Mouse (Mus musculus) forebrain, embryonic 12.5 days (tissue): ENCODE data around the gene Fra10ac1. TPM values are rescaled to one million over a fixed set of nuclear protein-coding genes. Genes with fewer than 3 reads are reported as not detected.

Experiments used
- ATAC-seq: fragments of 200-750 bp; cut with Nextera tagmentation; 2 replicates; pipeline ENCODE4 v1.8.0; 2017; ENCODE audit warnings: moderate TSS enrichment; ENCODE audit not compliant: low FRiP score
- H3K27ac ChIP-seq: fragments of 300-500 bp; sonication (generic); 2 replicates; pipeline ENCODE4 v1.5.1; 2016; ENCODE audit warnings: mild to moderate bottlenecking
- H3K27me3 ChIP-seq: fragments of 300-500 bp; sonication (generic); 2 replicates; pipeline ENCODE4 v1.6.1; 2016; ENCODE audit warnings: mild to moderate bottlenecking
- H3K36me3 ChIP-seq: fragments of 300-500 bp; sonication (generic); replicated peaks from 2 replicates; pipeline ENCODE4 v1.6.1; 2016; ENCODE audit warnings: mild to moderate bottlenecking
- H3K4me1 ChIP-seq: fragments of 300-500 bp; sonication (generic); 2 replicates; pipeline ENCODE4 v1.6.1; 2016
- H3K4me2 ChIP-seq: fragments of 300-500 bp; sonication (generic); 2 replicates; pipeline ENCODE4 v1.6.1; 2016; ENCODE audit warnings: mild to moderate bottlenecking, moderate library complexity
- H3K4me3 ChIP-seq: fragments of 300-500 bp; sonication (generic); replicated peaks from 2 replicates; pipeline ENCODE4 v1.5.1; 2016; ENCODE audit warnings: mild to moderate bottlenecking
- H3K9ac ChIP-seq: fragments of 300-500 bp; sonication (generic); 2 replicates; pipeline ENCODE4 v1.6.1; 2016; ENCODE audit warnings: mild to moderate bottlenecking
- H3K9me3 ChIP-seq: fragments of 300-500 bp; sonication (generic); 2 replicates; pipeline ENCODE4 v1.6.1; 2016
- WGBS: fragments of 180-500 bp; shearing (Covaris S2); methylation state at CpG from one replicate; pipeline ENCODE4 v1.1.7; 2016; 5-methylcytosine and 5-hydroxymethylcytosine counted together
- polyA plus RNA-seq: library from polyadenylated mRNA; unstranded; fragments of >200 nt; fragmentation: Nextera tagmentation; extraction: Ambion mirVana; gene quantifications from 2 replicates; pipeline ENCODE4 v1.2.1, GENCODE M21; 2016

Fra10ac1 gene
- polyA plus RNA-seq, 1 experiment from 2014 or later = 51.8 TPM

DNA sequence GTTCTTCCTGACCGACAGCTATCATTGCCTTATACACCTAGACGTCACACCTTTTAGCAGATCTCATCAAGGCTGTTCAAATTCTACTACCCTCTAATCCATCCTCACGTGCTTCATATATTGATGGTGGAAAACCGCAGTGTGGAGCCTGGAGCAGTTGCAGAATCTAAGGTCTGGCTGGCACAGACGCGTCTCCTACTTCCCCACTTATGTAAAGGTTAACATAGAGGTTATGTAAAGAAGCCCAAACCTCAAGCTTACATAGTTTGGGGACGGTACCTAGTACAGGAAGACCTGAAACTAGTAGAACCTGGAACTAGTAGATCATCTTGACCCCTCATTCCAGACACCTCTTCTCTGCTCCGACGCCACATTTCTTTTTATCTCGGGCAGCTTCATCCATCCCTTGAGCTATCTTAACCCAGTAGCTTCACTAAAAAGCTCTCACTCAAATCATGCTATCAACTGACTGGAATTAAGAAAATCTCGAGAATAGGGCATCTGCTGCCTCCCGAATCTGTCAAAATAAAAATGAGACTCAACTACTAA, 526 bp downstream of the Fra10ac1 start:
- Histone ChIP-seq H3K36me3 (peaks cover 4% of the 10 kb centered on the region), H3K27me3 (no peaks in the 10 kb centered on the region), H3K27ac (peak overlapping the region; percentile 95), H3K4me1 (peaks cover 8% of the 10 kb centered on the region), H3K9me3 (no peaks in the 10 kb centered on the region), H3K9ac (peak overlapping the region; percentile 71), H3K4me2 (peak overlapping the region; percentile 70), H3K4me3 (peak overlapping the region; percentile 64)
- peak; percentile 52 for ATAC-seq
- 12% methylated on average over 12 of the region's 12 CpGs for WGBS

- Histone ChIP-seq H3K9me3 (no peaks in the 10 kb centered on the region), H3K27me3 (no peaks in the 10 kb centered on the region), H3K4me1 (peaks cover under 1% of the 10 kb centered on the region; the same call in 1 of the 2 replicates), H3K36me3 (peaks cover 17% of the 10 kb centered on the region), H3K9ac (no peak overlapping the region), H3K4me2 (no peak overlapping the region), H3K4me3 (no peak overlapping the region), H3K27ac (no peak overlapping the region)
- WGBS = 96% methylated on average over 3 of the region's 3 CpGs
- no peak for ATAC-seq
These were observed 6.3 kb downstream of the Fra10ac1 start for GRCm38 (mm10) chr19:38217696-38218095.

- Histone ChIP-seq H3K9ac (no peak overlapping the region), H3K4me3 (no peak overlapping the region), H3K27ac (no peak overlapping the region), H3K4me1 (no peaks in the 10 kb centered on the region), H3K36me3 (peaks cover 23% of the 10 kb centered on the region), H3K9me3 (no peaks in the 10 kb centered on the region), H3K4me2 (no peak overlapping the region), H3K27me3 (no peaks in the 10 kb centered on the region)
- no peak for ATAC-seq
- 50% methylated on average over 9 of the region's 9 CpGs for WGBS
These were observed 17.3 kb downstream of the Fra10ac1 start for GRCm38 (mm10) chr19:38206669-38207068.

GRCm38 (mm10) chr19:38198731-38199130, 25.2 kb downstream of the Fra10ac1 start:
- H3K27me3 ChIP-seq = no peaks in the 10 kb centered on the region
- no peak overlapping the region for H3K9ac ChIP-seq
- ATAC-seq = no peak
- H3K27ac ChIP-seq = no peak overlapping the region
- H3K36me3 ChIP-seq = peaks cover 15% of the 10 kb centered on the region
- no peak overlapping the region for H3K4me2 ChIP-seq
- 93% methylated on average over 5 of the region's 5 CpGs for WGBS
- H3K4me1 ChIP-seq = no peaks in the 10 kb centered on the region
- H3K4me3 ChIP-seq = no peak overlapping the region
- no peaks in the 10 kb centered on the region for H3K9me3 ChIP-seq

DNA sequence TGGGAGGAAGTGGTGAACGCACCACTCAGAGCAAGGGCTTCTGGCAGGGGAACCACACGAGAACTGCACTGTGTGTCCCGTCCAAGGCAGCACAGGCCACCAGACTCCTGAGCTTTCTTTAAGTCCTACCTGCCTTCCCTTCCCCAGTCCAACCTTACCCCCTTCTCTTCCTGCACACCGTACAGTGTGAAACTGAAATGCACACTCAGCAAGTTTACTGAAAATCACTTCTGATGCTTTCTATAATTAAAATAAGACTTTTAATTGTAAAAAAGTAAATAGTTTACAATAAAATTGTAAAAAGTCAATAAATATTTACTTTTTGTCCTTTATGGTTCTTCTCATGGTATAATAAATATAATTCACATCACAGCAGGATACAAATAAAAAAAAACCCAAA, 28.7 kb downstream of the Fra10ac1 start:
- H3K27ac ChIP-seq = no peak overlapping the region
- no peaks in the 10 kb centered on the region for H3K27me3 ChIP-seq
- no peak for ATAC-seq
- 94% methylated on average over 4 of the region's 4 CpGs for WGBS
- H3K9me3 ChIP-seq = no peaks in the 10 kb centered on the region
- H3K36me3 ChIP-seq = peaks cover 5% of the 10 kb centered on the region; the same call in 1 of the 2 replicates
- no peak overlapping the region for H3K4me3 ChIP-seq
- H3K9ac ChIP-seq = no peak overlapping the region
- H3K4me2 ChIP-seq = no peak overlapping the region
- no peaks in the 10 kb centered on the region for H3K4me1 ChIP-seq

DNA sequence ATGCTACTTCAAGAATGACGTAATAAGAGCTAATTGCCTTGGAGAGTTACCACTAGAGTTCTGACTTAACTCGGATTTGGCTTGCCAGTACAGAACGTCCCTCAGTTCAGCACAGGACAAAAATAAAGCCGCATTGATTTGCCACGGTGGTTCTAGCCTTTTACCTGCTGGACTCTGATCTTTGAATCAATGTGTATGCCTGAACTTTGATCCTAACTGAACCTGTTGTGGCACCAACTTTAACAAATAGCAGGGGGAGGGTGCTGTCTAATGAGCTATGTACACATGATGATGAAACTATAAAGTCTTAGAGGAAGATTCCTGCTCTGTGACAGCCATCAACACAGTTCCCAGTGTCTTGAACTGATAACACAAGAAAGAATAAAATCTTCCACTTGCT, 32.5 kb downstream of the Fra10ac1 start:
- Histone ChIP-seq H3K36me3 (peaks cover 11% of the 10 kb centered on the region), H3K9me3 (no peaks in the 10 kb centered on the region), H3K4me3 (no peak overlapping the region), H3K4me2 (no peak overlapping the region), H3K4me1 (no peaks in the 10 kb centered on the region), H3K27ac (no peak overlapping the region), H3K27me3 (no peaks in the 10 kb centered on the region), H3K9ac (no peak overlapping the region)
- 85% methylated on average over 5 of the region's 5 CpGs for WGBS
- ATAC-seq = no peak

GRCm38 (mm10) chr19:38190606-38191005, 33.4 kb downstream of the Fra10ac1 start:
- Histone ChIP-seq H3K4me1 (no peaks in the 10 kb centered on the region), H3K27ac (no peak overlapping the region), H3K36me3 (peaks cover 11% of the 10 kb centered on the region), H3K9ac (no peak overlapping the region), H3K9me3 (no peaks in the 10 kb centered on the region), H3K4me2 (no peak overlapping the region), H3K4me3 (no peak overlapping the region), H3K27me3 (no peaks in the 10 kb centered on the region)
- WGBS = 91% methylated on average over 3 of the region's 3 CpGs
- ATAC-seq = no peak

DNA sequence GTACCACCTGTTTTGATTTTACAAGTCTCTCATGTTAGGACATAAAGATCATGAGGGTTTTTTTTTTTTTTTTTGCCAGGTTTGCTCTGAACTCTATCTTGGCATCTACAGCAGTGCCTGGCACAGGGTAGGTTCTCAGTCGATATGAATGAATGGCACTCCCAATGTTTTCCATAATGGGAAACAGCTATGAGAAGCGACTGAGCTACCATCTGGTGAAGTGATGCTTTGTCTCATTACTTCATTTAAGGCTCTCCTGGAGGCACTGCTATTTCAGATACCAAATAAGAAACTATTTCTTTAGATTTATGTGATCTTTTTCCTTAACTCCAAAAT, 36.6 kb downstream of the Fra10ac1 start:
- Histone ChIP-seq H3K36me3 (peaks cover 6% of the 10 kb centered on the region), H3K4me1 (no peaks in the 10 kb centered on the region), H3K9ac (no peak overlapping the region), H3K4me3 (no peak overlapping the region), H3K4me2 (no peak overlapping the region), H3K27ac (no peak overlapping the region), H3K9me3 (no peaks in the 10 kb centered on the region), H3K27me3 (no peaks in the 10 kb centered on the region)
- no peak for ATAC-seq
- 88% methylated on average over 2 of the region's 2 CpGs for WGBS

DNA sequence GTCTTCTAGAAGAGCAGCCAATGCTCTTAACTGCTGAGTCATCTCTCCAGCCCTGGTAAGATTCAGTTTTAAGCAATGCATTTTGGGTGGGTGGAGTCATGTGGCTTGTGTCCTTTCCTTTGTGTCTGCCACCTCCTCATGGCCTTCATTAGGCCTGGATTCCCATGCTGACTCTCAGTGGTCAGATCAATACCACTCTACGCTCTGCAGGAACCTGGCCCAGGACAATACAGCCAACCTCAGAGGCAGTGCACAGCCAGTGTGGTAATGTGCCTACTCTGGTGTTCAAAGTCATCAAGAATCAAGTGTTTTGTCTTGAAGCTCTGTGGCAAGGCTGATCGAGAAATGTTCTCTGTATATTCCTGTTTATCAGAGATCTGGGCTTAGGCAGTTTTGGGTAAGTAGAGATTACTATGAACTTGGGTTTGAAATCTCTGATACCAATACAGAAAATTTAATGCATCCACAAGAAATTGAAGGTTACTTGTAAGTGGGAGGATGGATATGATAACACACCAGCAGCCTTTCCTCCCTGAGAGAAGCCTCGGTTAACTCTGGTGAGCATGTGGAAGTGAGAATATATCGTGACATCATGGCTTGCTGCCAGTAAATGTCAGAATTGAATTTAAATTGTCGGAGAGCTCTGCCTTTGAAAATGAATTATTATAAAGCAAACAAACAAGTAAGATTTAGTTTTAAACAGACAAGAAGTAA, 37.2 kb downstream of the Fra10ac1 start:
- Histone ChIP-seq H3K4me3 (no peak overlapping the region), H3K9ac (no peak overlapping the region), H3K4me1 (no peaks in the 10 kb centered on the region), H3K27me3 (no peaks in the 10 kb centered on the region), H3K27ac (no peak overlapping the region), H3K9me3 (no peaks in the 10 kb centered on the region), H3K36me3 (peaks cover 6% of the 10 kb centered on the region), H3K4me2 (no peak overlapping the region)
- WGBS = 95% methylated on average over 5 of the region's 5 CpGs
- ATAC-seq = no peak

DNA sequence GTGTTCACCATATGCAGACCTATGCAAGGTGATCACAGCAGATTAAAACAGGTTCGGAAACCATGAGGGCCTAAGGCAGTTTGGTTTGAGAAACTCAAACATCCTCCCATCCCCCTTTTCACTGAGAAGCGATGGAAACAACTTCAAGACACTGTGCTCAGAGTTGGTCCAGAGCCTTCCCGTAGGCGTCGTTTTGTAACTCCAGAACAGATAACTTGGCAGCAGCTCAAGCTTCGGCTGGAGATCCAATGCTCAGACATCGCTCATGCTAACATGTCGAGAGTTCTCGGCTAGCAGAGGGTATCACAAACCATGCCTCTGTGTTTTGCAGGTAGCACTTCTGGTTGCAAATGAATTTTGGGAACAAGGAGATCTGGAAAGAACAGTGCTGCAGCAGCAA, 44.3 kb downstream of the Fra10ac1 start:
- H3K9ac ChIP-seq = no peak overlapping the region
- no peak overlapping the region for H3K27ac ChIP-seq
- no peaks in the 10 kb centered on the region for H3K9me3 ChIP-seq
- no peak overlapping the region for H3K4me2 ChIP-seq
- no peaks in the 10 kb centered on the region for H3K27me3 ChIP-seq
- H3K4me1 ChIP-seq = no peaks in the 10 kb centered on the region
- 93% methylated on average over 9 of the region's 9 CpGs for WGBS
- H3K36me3 ChIP-seq = no peaks in the 10 kb centered on the region
- H3K4me3 ChIP-seq = no peak overlapping the region
- no peak for ATAC-seq

- Histone ChIP-seq H3K4me1 (no peaks in the 10 kb centered on the region), H3K27ac (no peak overlapping the region), H3K4me2 (no peak overlapping the region), H3K9me3 (no peaks in the 10 kb centered on the region), H3K4me3 (no peak overlapping the region), H3K9ac (no peak overlapping the region), H3K27me3 (no peaks in the 10 kb centered on the region), H3K36me3 (no peaks in the 10 kb centered on the region)
- 63% methylated on average over 2 of the region's 2 CpGs for WGBS
- no peak for ATAC-seq
These were observed 59.3 kb downstream of the Fra10ac1 start for GRCm38 (mm10) chr19:38164633-38165032.

- Histone ChIP-seq H3K9me3 (no peaks in the 10 kb centered on the region), H3K9ac (no peak overlapping the region), H3K4me3 (no peak overlapping the region), H3K27me3 (no peaks in the 10 kb centered on the region), H3K4me2 (no peak overlapping the region), H3K4me1 (no peaks in the 10 kb centered on the region), H3K27ac (no peak overlapping the region), H3K36me3 (no peaks in the 10 kb centered on the region)
- no peak for ATAC-seq
- WGBS = 93% methylated on average over 21 of the region's 21 CpGs
These were observed 62.2 kb downstream of the Fra10ac1 start for GRCm38 (mm10) chr19:38161648-38162354.

DNA sequence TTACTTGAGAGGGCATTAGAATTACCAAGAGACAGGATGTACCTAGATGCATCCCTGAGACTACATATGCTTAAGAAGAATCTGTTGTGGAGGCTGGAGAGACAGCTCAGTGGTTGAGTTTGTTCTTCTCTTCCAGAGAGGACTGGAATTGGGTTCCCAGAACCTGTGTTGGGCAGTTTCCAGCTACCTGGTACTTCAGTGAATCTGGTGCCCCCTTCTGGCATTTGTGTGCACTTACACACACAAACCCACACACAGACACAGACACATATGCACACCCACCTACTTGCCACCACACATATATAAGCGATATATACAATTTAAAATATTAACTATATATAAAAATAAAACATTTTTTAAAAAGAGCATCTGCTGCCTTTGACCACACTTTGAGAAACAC, 67.7 kb downstream of the Fra10ac1 start:
- WGBS = 100% methylated on average over 1 of the region's 1 CpGs
- no peak for ATAC-seq
- 0 out of 2 replicates have a peak, but pooled peaks cover 3% of the 10 kb centered on the region for H3K9me3 ChIP-seq

More for the DNA sequence above, 67.7 kb downstream of the Fra10ac1 start:
- Histone ChIP-seq H3K27me3 (no peaks in the 10 kb centered on the region), H3K4me2 (no peak overlapping the region), H3K9ac (no peak overlapping the region), H3K4me3 (no peak overlapping the region), H3K36me3 (no peaks in the 10 kb centered on the region), H3K4me1 (no peaks in the 10 kb centered on the region), H3K27ac (no peak overlapping the region)
